Mouse (Mus musculus) spleen, adult 2 months (tissue): ENCODE measurements around the gene Zfp866. TPM values are rescaled to one million over a fixed set of nuclear protein-coding genes. Genes with fewer than 3 reads are reported as not detected.

Experiments used
- DNase-seq, 2 experiments: peaks; one replicate each; pipeline versions ENCODE4 v3.0.0 to v3.0.0-alpha.2; 2012 to 2021; ENCODE audit warnings: low spot score in 2 of 2, low read depth in 1 of 2
- H3K27ac ChIP-seq: fragments of 200-500 bp; 2 replicates; pipeline ENCODE4 v1.5.1; 2012; ENCODE audit warnings: low read length, inconsistent platforms; ENCODE audit not compliant: insufficient read depth
- H3K27me3 ChIP-seq: fragments of 200-500 bp; 2 replicates; pipeline ENCODE4 v1.6.1; 2012; ENCODE audit warnings: mild to moderate bottlenecking, moderate library complexity, low read length, inconsistent platforms; ENCODE audit not compliant: control insufficient read depth, insufficient read depth
- H3K36me3 ChIP-seq: fragments of 200-500 bp; 2 replicates; pipeline ENCODE4 v1.6.1; 2012; ENCODE audit warnings: mild to moderate bottlenecking, low read length, inconsistent platforms; ENCODE audit not compliant: control insufficient read depth, insufficient read depth
- H3K4me1 ChIP-seq: fragments of 200-500 bp; 2 replicates; pipeline ENCODE4 v1.6.1; 2011; ENCODE audit warnings: inconsistent platforms; ENCODE audit not compliant: control insufficient read depth, insufficient read depth, insufficient read length
- H3K4me3 ChIP-seq: fragments of 200-500 bp; 2 replicates; pipeline ENCODE4 v1.5.1; 2011; ENCODE audit warnings: mild to moderate bottlenecking, inconsistent platforms; ENCODE audit not compliant: insufficient read depth, insufficient read length; ENCODE audit errors: extremely low read depth
- CTCF ChIP-seq: fragments of 200-500 bp; IDR thresholded peaks from 2 replicates; pipeline ENCODE4 v1.5.1; 2011; ENCODE audit warnings: mild to moderate bottlenecking, inconsistent platforms; ENCODE audit not compliant: insufficient read depth, insufficient read length, insufficient replicate concordance; ENCODE audit errors: extremely low read depth
- POLR2A ChIP-seq: fragments of 200-500 bp; IDR thresholded peaks from 2 replicates; pipeline ENCODE4 v1.6.1; 2011; ENCODE audit warnings: low read depth, low read length, inconsistent platforms
- WGBS: fragments of 180-500 bp; shearing (Covaris S2); methylation state at CpG from one replicate; pipeline ENCODE4 v1.1.7; 2018; 5-methylcytosine and 5-hydroxymethylcytosine counted together
- polyA plus RNA-seq: library from polyadenylated mRNA; depleted of rRNA; stranded (reverse); fragments of >200 nt; gene quantifications from 2 replicates; pipeline ENCODE4 v1.2.3, GENCODE M21; 2012; rRNA removed

Zfp866 gene
- polyA plus RNA-seq, 1 experiment: 9.0 TPM

DNA sequence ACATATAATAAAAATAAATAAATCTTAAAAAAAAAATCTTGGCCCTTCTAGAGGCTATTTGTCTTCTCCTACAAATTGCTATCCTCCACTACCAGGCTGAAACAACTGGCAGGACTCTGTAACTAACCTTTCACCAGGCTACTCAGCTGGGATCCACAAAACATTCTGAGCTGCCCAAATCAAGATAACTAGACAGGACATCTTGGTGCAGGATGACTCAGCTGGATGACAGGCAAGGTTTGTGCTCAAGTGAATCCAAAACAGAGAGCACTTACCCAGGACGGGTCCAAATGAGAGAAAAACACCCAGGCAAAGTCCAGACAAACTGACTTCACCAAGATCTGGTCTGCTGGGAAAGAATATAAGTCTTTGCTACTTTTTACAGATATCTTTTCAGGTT is 55.5 kb downstream of the Zfp866 start:
- H3K36me3 ChIP-seq: no peaks in the 10 kb centered on the region
- DNase-seq: no peak
- no peak overlapping the region for H3K27ac ChIP-seq
- TF ChIP-seq CTCF: no peak
- TF ChIP-seq POLR2A: no peak
- H3K27me3 ChIP-seq: no peaks in the 10 kb centered on the region
- no peak overlapping the region for H3K4me3 ChIP-seq
- H3K4me1 ChIP-seq: no peaks in the 10 kb centered on the region
- 80% methylated on average over 1 of the region's 1 CpGs for WGBS

DNA sequence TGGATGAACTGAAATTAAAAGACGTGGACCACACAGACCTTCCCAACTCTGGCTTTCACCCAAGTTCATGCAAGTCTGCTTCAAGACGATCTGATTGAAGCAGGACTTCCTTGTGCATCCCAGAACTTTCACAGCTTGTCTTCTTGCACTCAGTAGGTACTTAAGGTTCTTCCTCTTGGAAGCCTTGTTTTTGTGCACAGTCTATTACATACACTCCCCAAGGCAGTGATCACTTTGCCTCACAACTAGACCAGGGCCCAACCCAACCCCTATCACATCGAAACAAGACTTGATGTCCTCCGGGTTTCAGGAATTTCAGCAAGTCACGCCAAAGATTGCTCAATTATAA is 73.8 kb downstream of the Zfp866 start:
- WGBS: 46% methylated on average over 5 of the region's 5 CpGs
- Histone ChIP-seq H3K4me3 (peak overlapping the region; percentile 54), H3K27me3 (no peaks in the 10 kb centered on the region), H3K36me3 (peaks cover 7% of the 10 kb centered on the region), H3K27ac (no peak overlapping the region), H3K4me1 (peaks cover 5% of the 10 kb centered on the region; the same call in 1 of the 2 replicates)
- TF ChIP-seq POLR2A: no peak
- TF ChIP-seq CTCF: no peak
- no peak for DNase-seq

DNA sequence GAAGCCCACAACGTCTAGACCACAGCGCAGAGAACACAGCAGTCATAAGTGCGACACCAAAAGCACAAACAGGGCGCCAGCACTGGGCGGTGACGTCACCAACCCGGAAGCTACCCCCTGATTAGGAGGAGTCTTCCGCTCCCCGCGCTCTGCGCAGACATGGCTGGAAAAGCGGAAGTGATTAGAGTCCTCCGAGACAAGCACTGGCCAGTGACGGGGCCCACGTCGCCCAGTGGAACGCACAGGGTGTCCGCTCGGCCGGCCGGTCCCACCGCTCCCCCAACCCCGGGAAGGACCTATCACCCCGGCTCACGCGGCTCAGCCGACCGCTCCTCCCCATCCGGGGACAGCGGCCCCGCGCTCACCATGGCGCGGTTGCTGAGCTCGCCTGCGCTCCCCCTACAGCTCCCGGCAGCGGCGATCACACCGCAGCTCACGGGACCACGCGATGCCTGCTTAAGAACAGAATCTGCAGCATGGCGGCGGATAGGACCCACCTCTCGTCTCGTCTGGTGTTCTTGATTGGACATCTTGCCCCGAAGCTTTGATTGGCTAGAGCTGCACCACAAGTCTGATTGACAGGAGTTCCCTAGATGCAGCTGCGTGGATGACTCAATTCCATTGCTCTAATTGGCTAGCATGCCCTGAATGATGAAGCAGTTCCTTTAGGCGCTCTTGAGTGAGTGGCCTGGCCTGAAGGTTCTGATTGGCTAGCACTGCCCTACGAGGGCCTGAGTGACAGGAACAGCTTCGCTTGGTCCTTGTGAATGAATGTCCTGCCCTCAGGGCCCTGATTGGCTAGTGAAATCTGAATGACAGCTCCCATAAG is 74.4 kb downstream of the Zfp866 start:
- Histone ChIP-seq H3K4me1 (peaks cover 5% of the 10 kb centered on the region; the same call in 1 of the 2 replicates), H3K27me3 (no peaks in the 10 kb centered on the region), H3K27ac (peak overlapping the region; percentile 98), H3K4me3 (peak overlapping the region; percentile 73), H3K36me3 (peaks cover 7% of the 10 kb centered on the region)
- TF ChIP-seq CTCF (no peak), POLR2A (peak; percentile 91)
- 1% methylated on average over 52 of the region's 52 CpGs for WGBS
- peak; percentile 92 to 100 for DNase-seq

DNA sequence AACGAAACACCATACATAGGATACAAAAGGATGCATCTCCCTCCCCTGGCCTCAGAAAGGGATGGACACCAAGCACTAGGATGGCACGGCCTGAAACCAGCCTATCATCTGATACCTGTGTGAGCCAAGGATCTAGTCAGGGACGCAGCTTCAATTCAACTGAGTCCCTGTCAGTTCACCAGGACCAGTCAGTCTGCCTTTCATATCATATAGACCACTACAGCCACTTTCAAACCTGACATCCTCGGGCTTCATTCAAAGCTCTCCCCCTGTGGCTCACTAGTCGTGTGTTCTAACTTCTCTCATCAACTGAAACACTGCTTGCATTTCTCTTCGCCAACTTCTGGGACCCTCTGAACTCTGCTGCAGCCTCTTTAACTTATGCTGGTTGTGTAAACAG is 75.6 kb downstream of the Zfp866 start:
- 78% methylated on average over 6 of the region's 6 CpGs for WGBS
- no peak for DNase-seq
- no peak overlapping the region for H3K4me3 ChIP-seq

GRCm38 (mm10) chr8:69713516-69713915 is 77.5 kb downstream of the Zfp866 start:
- H3K27ac ChIP-seq: no peak overlapping the region

More for the DNA sequence above, 75.6 kb downstream of the Zfp866 start:
- TF ChIP-seq POLR2A: no peak
- TF ChIP-seq CTCF: no peak
- peaks cover 5% of the 10 kb centered on the region; the same call in 1 of the 2 replicates for H3K4me1 ChIP-seq
- no peaks in the 10 kb centered on the region for H3K27me3 ChIP-seq
- peaks cover 10% of the 10 kb centered on the region for H3K36me3 ChIP-seq
- H3K27ac ChIP-seq: no peak overlapping the region

More at GRCm38 (mm10) chr8:69713516-69713915, 77.5 kb downstream of the Zfp866 start:
- Histone ChIP-seq H3K4me1 (peaks cover 5% of the 10 kb centered on the region; the same call in 1 of the 2 replicates), H3K27me3 (no peaks in the 10 kb centered on the region), H3K4me3 (no peak overlapping the region), H3K36me3 (peaks cover 25% of the 10 kb centered on the region)
- TF ChIP-seq POLR2A (no peak), CTCF (no peak)
- no peak for DNase-seq
- 90% methylated on average over 8 of the region's 8 CpGs for WGBS

Other genes with a start within 250 kb of the Zfp866 start
- 3.3 and 4.0 TPM in 2 replicates for gene Zfp868, start 165.6 kb downstream of the Zfp866 start, polyA plus RNA-seq
- gene Zfp964, start 136.7 kb downstream of the Zfp866 start, polyA plus RNA-seq: 0.14 and 0.20 TPM in 2 replicates
- 2.3 TPM in 2 replicates for gene Zfp869, start 80.5 kb downstream of the Zfp866 start, polyA plus RNA-seq
- 1.1 and 1.3 TPM in 2 replicates for gene Zfp963, start 41.2 kb downstream of the Zfp866 start, polyA plus RNA-seq
- 0.32 and 0.97 TPM in 2 replicates for gene Gm20422, start 16.3 kb downstream of the Zfp866 start, polyA plus RNA-seq
- 83.2 and 114 TPM in 2 replicates for gene Atp13a1, start within 50 bp of the Zfp866 start, polyA plus RNA-seq
- gene Gmip, start 17.5 kb upstream of the Zfp866 start, polyA plus RNA-seq: 210 and 212 TPM in 2 replicates
- gene Lpar2, start 31.3 kb upstream of the Zfp866 start, polyA plus RNA-seq: 6.6 and 8.9 TPM in 2 replicates
- gene Pbx4, start 41.3 kb upstream of the Zfp866 start, polyA plus RNA-seq: 10.7 and 14.7 TPM in 2 replicates
- 0.11 and 0.34 TPM in 2 replicates for gene Cilp2, start 96.5 kb upstream of the Zfp866 start, polyA plus RNA-seq
- 1.0 TPM in 2 replicates for gene Tssk6, start 111.0 kb upstream of the Zfp866 start, polyA plus RNA-seq
- 53.8 and 76.3 TPM in 2 replicates for gene Ndufa13, start 111.4 kb upstream of the Zfp866 start, polyA plus RNA-seq
- gene Yjefn3, start 111.5 kb upstream of the Zfp866 start, polyA plus RNA-seq: 1.5 and 1.9 TPM in 2 replicates
- gene Gatad2a, start 205.2 kb upstream of the Zfp866 start, polyA plus RNA-seq: 45.8 and 64.6 TPM in 2 replicates